Mouse (Mus musculus) small intestine, adult 2 months (tissue): ENCODE results near the gene 1810049J17Rik.

ENCODE experiments used
- CTCF ChIP-seq: fragments of 200-500 bp; IDR thresholded peaks from 2 replicates; pipeline ENCODE4 v1.5.1; 2012; ENCODE audit warnings: low read depth, mild to moderate bottlenecking, control low read depth, inconsistent platforms, low read length, moderate library complexity, mixed read lengths; ENCODE audit not compliant: insufficient replicate concordance, insufficient read length; ENCODE audit errors: extremely low read depth
- POLR2A ChIP-seq: fragments of 200-500 bp; IDR thresholded peaks from 2 replicates; pipeline ENCODE4 v1.6.1; 2012; ENCODE audit warnings: low read depth, mild to moderate bottlenecking, control low read depth, inconsistent platforms, low read length, moderate library complexity

DNA sequence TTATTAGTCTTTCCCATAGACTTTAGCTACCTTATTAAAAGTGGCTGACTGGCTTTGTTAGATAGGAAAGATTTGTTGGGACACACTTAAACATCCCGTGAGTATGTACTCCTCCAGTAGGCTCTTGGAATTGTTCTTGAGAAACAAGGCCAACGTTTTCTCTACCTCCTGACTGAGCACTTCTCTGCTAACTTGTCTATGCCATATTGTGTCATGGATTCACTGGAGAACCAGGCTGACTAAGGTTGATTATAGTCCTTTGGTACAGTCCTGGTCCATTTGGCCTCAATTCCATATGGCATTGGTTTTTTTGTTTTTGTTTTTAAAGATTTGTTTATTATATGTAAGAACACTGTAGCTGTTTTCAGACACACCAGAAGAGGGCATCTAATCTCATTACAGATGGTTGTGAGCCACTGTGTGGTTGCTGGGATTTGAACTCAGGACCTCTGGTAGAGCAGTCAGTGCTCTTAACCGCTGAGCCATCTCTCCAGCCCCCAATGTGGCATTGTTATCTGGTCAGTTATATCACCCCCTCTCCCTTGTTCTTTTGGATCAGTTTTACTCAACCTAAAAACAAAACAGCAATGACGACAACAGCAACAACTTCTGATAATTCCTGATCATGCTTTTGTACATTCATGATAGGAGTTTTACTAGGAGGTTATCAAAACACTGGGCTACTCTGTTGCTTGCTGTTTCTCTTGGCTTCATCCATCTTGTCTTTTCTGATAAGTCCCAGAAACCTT lies 15.5 kb upstream of the 1810049J17Rik start:
- TF ChIP-seq POLR2A (no peak), CTCF (no peak)
